In genomic region chr5:92263761-92264359, GRCm38 (mm10) we compare ENCODE assay signal across 8 mouse cellular contexts. TPM values are rescaled to one million over a fixed set of nuclear protein-coding genes. Genes with fewer than 3 reads are reported as not detected.
DNase-seq lines count a peak whose midpoint lies in the region; ATAC-seq lines count a peak whose summit lies in the region.
"Had no signal": no experiment of that assay in that cellular context is flagged by ENCODE, and none has a peak within 500 bp of the region (broad histone marks: within the 10 kb centered on the region; RNA-seq: fewer than 3 reads in every experiment).

No protein-coding gene starts in this region.

- no peaks in the 10 kb centered on the region for H3K36me3 ChIP-seq in intestine, embryonic 14.5 days (ENCODE audit: control insufficient read depth, insufficient read depth, low read length)
- no peaks in the 10 kb centered on the region for H3K36me3 ChIP-seq in lung, embryonic 16.5 days (ENCODE audit: control insufficient read depth, insufficient read depth, low read length)

- DNase-seq in adrenal gland, postnatal 10 days = peak; percentile 75
- DNase-seq in cerebellum, postnatal 10 days = peak; percentile 76 to 81
- peak; percentile 36 to 67 for DNase-seq in gastrocnemius, postnatal 4 days (ENCODE audit: low spot score in 2 of 2)
- no peak for DNase-seq in intestine, embryonic 14.5 days (ENCODE audit: low spot score)
- peak; percentile 79 for DNase-seq in right cerebral cortex, adult 18-20 months
- DNase-seq in urinary bladder, adult 18-20 months (ENCODE audit: low spot score in 2 of 2) = no peak

- no peaks in the 10 kb centered on the region for H3K27me3 ChIP-seq in intestine, embryonic 14.5 days (replicated peaks; ENCODE audit: control insufficient read depth, insufficient read depth, low read length)
- no peaks in the 10 kb centered on the region for H3K27me3 ChIP-seq in lung, embryonic 16.5 days (ENCODE audit: control insufficient read depth, insufficient read depth, low read depth, low read length)

- H3K4me3 ChIP-seq in intestine, embryonic 14.5 days (ENCODE audit: low read depth, low read length) = no peak overlapping the region
- no peak overlapping the region for H3K4me3 ChIP-seq in lung, embryonic 16.5 days (ENCODE audit: low read length)

- WGBS in intestine, embryonic 14.5 days = 50% methylated on average over 4 of the region's 4 CpGs
- WGBS in lung, embryonic 16.5 days = 36% methylated on average over 4 of the region's 4 CpGs

- H3K9ac ChIP-seq in intestine, embryonic 14.5 days (ENCODE audit: low read length) = no peak overlapping the region
- H3K9ac ChIP-seq in lung, embryonic 16.5 days (ENCODE audit: low read length) = no peak overlapping the region

- H3K4me1 ChIP-seq in intestine, embryonic 14.5 days (replicated peaks; ENCODE audit: control insufficient read depth, insufficient read depth, low read length) = peaks cover 6% of the 10 kb centered on the region
- H3K4me1 ChIP-seq in lung, embryonic 16.5 days (replicated peaks; ENCODE audit: control insufficient read depth, insufficient read depth, low read length) = peaks cover 4% of the 10 kb centered on the region; the same call in 1 of the 2 replicates

- peak; percentile 47; the same call in 1 of the 2 replicates for ATAC-seq in intestine, embryonic 14.5 days (replicated peaks; ENCODE audit: low FRiP score, low TSS enrichment, low read depth)
- ATAC-seq in lung, embryonic 16.5 days (ENCODE audit: low read depth) = peak; percentile 66

- no peak overlapping the region for H3K27ac ChIP-seq in intestine, embryonic 14.5 days (ENCODE audit: low read depth)
- H3K27ac ChIP-seq in lung, embryonic 16.5 days (ENCODE audit: low read length) = no peak overlapping the region

- no peaks in the 10 kb centered on the region for H3K9me3 ChIP-seq in intestine, embryonic 14.5 days (ENCODE audit: control insufficient read depth, low read length)
- no peaks in the 10 kb centered on the region for H3K9me3 ChIP-seq in lung, embryonic 16.5 days (ENCODE audit: control insufficient read depth, low read length)

- H3K4me2 ChIP-seq in intestine, embryonic 14.5 days (ENCODE audit: low read length) = no peak overlapping the region
- H3K4me2 ChIP-seq in lung, embryonic 16.5 days (ENCODE audit: low read depth, low read length) = no peak overlapping the region

RNA-seq across cellular contexts. Expression of gene Ppef2, which starts 7.8 kb away (rescaled TPM):
- under 1 TPM; 0.12 to 0.21 TPM for total RNA-seq in adrenal gland, postnatal 10 days (2021)
- under 1 TPM; 0.08 to 0.29 TPM for total RNA-seq in gastrocnemius, postnatal 4 days (2021)
- polyA plus RNA-seq in intestine, embryonic 14.5 days (2014; fragmentation: Nextera tagmentation; extraction: Ambion mirVana) = 1.5 and 2.0 TPM in 2 replicates
- 0.16 and 0.25 TPM in 2 replicates for polyA plus RNA-seq in lung, embryonic 16.5 days (2015; fragmentation: Nextera tagmentation; extraction: Ambion mirVana)
- polyA plus RNA-seq: liver, embryonic 16.5 days had no signal

RNA-seq across cellular contexts. Expression of gene Naaa, which starts 14.1 kb away (rescaled TPM):
- 10 to 100 TPM; 26.7 to 27.0 TPM for total RNA-seq in adrenal gland, postnatal 10 days (2021)
- 10 to 100 TPM; 16.6 to 16.7 TPM for total RNA-seq in gastrocnemius, postnatal 4 days (2021)
- 22.5 and 23.5 TPM in 2 replicates for polyA plus RNA-seq in intestine, embryonic 14.5 days (2014; fragmentation: Nextera tagmentation; extraction: Ambion mirVana)
- polyA plus RNA-seq in lung, embryonic 16.5 days (2015; fragmentation: Nextera tagmentation; extraction: Ambion mirVana) = 12.9 and 15.6 TPM in 2 replicates

RNA-seq across cellular contexts. Expression of gene Sdad1, which starts 46.4 kb away (rescaled TPM):
- total RNA-seq in adrenal gland, postnatal 10 days (2021) = 10 to 100 TPM; 32.1 to 36.0 TPM
- total RNA-seq in gastrocnemius, postnatal 4 days (2021) = 10 to 100 TPM; 25.5 to 28.4 TPM
- polyA plus RNA-seq in intestine, embryonic 14.5 days (2014; fragmentation: Nextera tagmentation; extraction: Ambion mirVana) = 47.4 and 51.3 TPM in 2 replicates
- polyA plus RNA-seq in lung, embryonic 16.5 days (2015; fragmentation: Nextera tagmentation; extraction: Ambion mirVana) = 24.7 and 30.8 TPM in 2 replicates

RNA-seq across cellular contexts. Expression of gene U90926, which starts 48.7 kb away (rescaled TPM):
- under 1 TPM in 1 of 2 experiments, not detected in 1; 0.96 TPM for total RNA-seq in adrenal gland, postnatal 10 days (2021)
- not detected for total RNA-seq in gastrocnemius, postnatal 4 days (2021)
- not detected in 2 replicates for polyA plus RNA-seq in intestine, embryonic 14.5 days (2014; fragmentation: Nextera tagmentation; extraction: Ambion mirVana)
- polyA plus RNA-seq in lung, embryonic 16.5 days (2015; fragmentation: Nextera tagmentation; extraction: Ambion mirVana) = not detected in 2 replicates
- polyA plus RNA-seq: liver, embryonic 16.5 days had no signal

Comparison
In these comparisons a context has a peak if more than half of its experiments do, and no peak if none do; other contexts are left out.
1. DNase-seq: peak in adrenal gland, postnatal 10 days (single experiment), cerebellum, postnatal 10 days (2 of 2), gastrocnemius, postnatal 4 days (2 of 2) and right cerebral cortex, adult 18-20 months (single experiment); none in intestine, embryonic 14.5 days (single experiment) and urinary bladder, adult 18-20 months (0 of 2).